Mouse (Mus musculus): ENCODE data around the gene Mlc1. TPM values are rescaled to one million over a fixed set of nuclear protein-coding genes. Genes with fewer than 3 reads are reported as not detected.

Mlc1 gene
- polyA plus RNA-seq, 1 experiment from 2014 or later = 31.0 TPM

Other genes with a start within 250 kb of the Mlc1 start
- gene Brd1, start 244.8 kb downstream of the Mlc1 start, polyA plus RNA-seq (2015; fragmentation: Nextera tagmentation; extraction: Ambion mirVana) = 15.0 and 18.7 TPM in 2 replicates
- 14.6 and 15.0 TPM in 2 replicates for gene Zbed4, start 227.3 kb downstream of the Mlc1 start, polyA plus RNA-seq (2015; fragmentation: Nextera tagmentation; extraction: Ambion mirVana)
- 8.1 and 9.2 TPM in 2 replicates for gene Alg12, start 159.7 kb downstream of the Mlc1 start, polyA plus RNA-seq (2015; fragmentation: Nextera tagmentation; extraction: Ambion mirVana)
- 63.2 and 66.0 TPM in 2 replicates for gene Creld2, start 159.4 kb downstream of the Mlc1 start, polyA plus RNA-seq (2015; fragmentation: Nextera tagmentation; extraction: Ambion mirVana)
- 69.2 and 69.3 TPM in 2 replicates for gene Pim3, start 116.8 kb downstream of the Mlc1 start, polyA plus RNA-seq (2015; fragmentation: Nextera tagmentation; extraction: Ambion mirVana)
- 0.08 and 0.14 TPM in 2 replicates for gene Ttll8, start 24.6 kb downstream of the Mlc1 start, polyA plus RNA-seq (2015; fragmentation: Nextera tagmentation; extraction: Ambion mirVana)
- not detected in 2 replicates for gene Mov10l1, start 3.9 kb upstream of the Mlc1 start, polyA plus RNA-seq (2015; fragmentation: Nextera tagmentation; extraction: Ambion mirVana)
- gene Panx2, start 80.7 kb upstream of the Mlc1 start, polyA plus RNA-seq (2015; fragmentation: Nextera tagmentation; extraction: Ambion mirVana) = 7.9 and 9.2 TPM in 2 replicates
- gene Trabd, start 96.1 kb upstream of the Mlc1 start, polyA plus RNA-seq (2015; fragmentation: Nextera tagmentation; extraction: Ambion mirVana) = 37.9 and 41.7 TPM in 2 replicates
- gene Selenoo, start 110.1 kb upstream of the Mlc1 start, polyA plus RNA-seq (2015; fragmentation: Nextera tagmentation; extraction: Ambion mirVana) = 20.1 and 21.3 TPM in 2 replicates
- gene Tubgcp6, start 144.1 kb upstream of the Mlc1 start, polyA plus RNA-seq (2015; fragmentation: Nextera tagmentation; extraction: Ambion mirVana) = 16.6 and 16.9 TPM in 2 replicates
- gene Hdac10, start 149.7 kb upstream of the Mlc1 start, polyA plus RNA-seq (2015; fragmentation: Nextera tagmentation; extraction: Ambion mirVana) = 25.3 and 27.6 TPM in 2 replicates
- gene Mapk12, start 161.7 kb upstream of the Mlc1 start, polyA plus RNA-seq (2015; fragmentation: Nextera tagmentation; extraction: Ambion mirVana) = 4.2 and 4.6 TPM in 2 replicates
- gene Mapk11, start 170.6 kb upstream of the Mlc1 start, polyA plus RNA-seq (2015; fragmentation: Nextera tagmentation; extraction: Ambion mirVana) = 27.3 and 28.3 TPM in 2 replicates
- 90.7 and 105 TPM in 2 replicates for gene Plxnb2, start 201.8 kb upstream of the Mlc1 start, polyA plus RNA-seq (2015; fragmentation: Nextera tagmentation; extraction: Ambion mirVana)
- gene Dennd6b, start 217.5 kb upstream of the Mlc1 start, polyA plus RNA-seq (2015; fragmentation: Nextera tagmentation; extraction: Ambion mirVana) = 80.4 and 93.7 TPM in 2 replicates
- gene Ppp6r2, start 232.5 kb upstream of the Mlc1 start, polyA plus RNA-seq (2015; fragmentation: Nextera tagmentation; extraction: Ambion mirVana) = 71.3 and 73.4 TPM in 2 replicates

Measured in hindbrain, embryonic 15.5 days (tissue).